Mouse (Mus musculus) limb, embryonic 11.5 days (tissue): ENCODE measurements at regions not wholly inside any gene's neighbourhood (a gene's known extent, or its start where the extent isn't known, plus 50 kb on each side); places are given as distances from the start of the nearest gene placed in this dataset.

Experiments
- ATAC-seq: fragments of 200-750 bp; cut with Nextera tagmentation; 2 replicates; pipeline ENCODE4 v1.8.0; 2017; ENCODE audit warnings: low read depth; ENCODE audit not compliant: insufficient number of reproducible peaks, low FRiP score, low TSS enrichment
- DNase-seq: peaks from one replicate; pipeline ENCODE4 v3.0.0-alpha.2; 2015; ENCODE audit warnings: low spot score
- H3K27ac ChIP-seq: fragments of 300-500 bp; sonication (generic); replicated peaks from 2 replicates; pipeline ENCODE4 v1.5.1; 2014; ENCODE audit warnings: low read depth, mild to moderate bottlenecking, low read length
- H3K27me3 ChIP-seq: fragments of 300-500 bp; sonication (generic); 2 replicates; pipeline ENCODE4 v1.6.1; 2014; ENCODE audit warnings: mild to moderate bottlenecking, low read length, mixed read lengths; ENCODE audit not compliant: control insufficient read depth, insufficient read depth
- H3K36me3 ChIP-seq: fragments of 300-500 bp; sonication (generic); 2 replicates; pipeline ENCODE4 v1.6.1; 2014; ENCODE audit warnings: mild to moderate bottlenecking, low read length, moderate library complexity, mixed read lengths; ENCODE audit not compliant: control insufficient read depth, insufficient read depth
- H3K4me1 ChIP-seq: fragments of 300-500 bp; sonication (generic); 2 replicates; pipeline ENCODE4 v1.6.1; 2014; ENCODE audit warnings: low read length, mixed read lengths; ENCODE audit not compliant: control insufficient read depth, insufficient read depth
- H3K4me2 ChIP-seq: fragments of 300-500 bp; sonication (generic); 2 replicates; pipeline ENCODE4 v1.6.1; 2014; ENCODE audit warnings: low read depth, mild to moderate bottlenecking, moderate library complexity; ENCODE audit not compliant: severe bottlenecking
- H3K4me3 ChIP-seq: fragments of 300-500 bp; sonication (generic); 2 replicates; pipeline ENCODE4 v1.5.1; 2014; ENCODE audit warnings: low read depth, low read length
- H3K9ac ChIP-seq: fragments of 300-500 bp; sonication (generic); 2 replicates; pipeline ENCODE4 v1.6.1; 2014; ENCODE audit warnings: mild to moderate bottlenecking, low read length
- H3K9me3 ChIP-seq: fragments of 300-500 bp; sonication (generic); 2 replicates; pipeline ENCODE4 v1.6.1; 2016; ENCODE audit warnings: low read length; ENCODE audit not compliant: control insufficient read depth
- WGBS: fragments of 180-500 bp; shearing (Covaris S2); extraction: QIAGEN DNeasy Blood & Tissue Kit; methylation state at CpG from one replicate; pipeline ENCODE4 v1.1.7; 2014; 5-methylcytosine and 5-hydroxymethylcytosine counted together

DNA sequence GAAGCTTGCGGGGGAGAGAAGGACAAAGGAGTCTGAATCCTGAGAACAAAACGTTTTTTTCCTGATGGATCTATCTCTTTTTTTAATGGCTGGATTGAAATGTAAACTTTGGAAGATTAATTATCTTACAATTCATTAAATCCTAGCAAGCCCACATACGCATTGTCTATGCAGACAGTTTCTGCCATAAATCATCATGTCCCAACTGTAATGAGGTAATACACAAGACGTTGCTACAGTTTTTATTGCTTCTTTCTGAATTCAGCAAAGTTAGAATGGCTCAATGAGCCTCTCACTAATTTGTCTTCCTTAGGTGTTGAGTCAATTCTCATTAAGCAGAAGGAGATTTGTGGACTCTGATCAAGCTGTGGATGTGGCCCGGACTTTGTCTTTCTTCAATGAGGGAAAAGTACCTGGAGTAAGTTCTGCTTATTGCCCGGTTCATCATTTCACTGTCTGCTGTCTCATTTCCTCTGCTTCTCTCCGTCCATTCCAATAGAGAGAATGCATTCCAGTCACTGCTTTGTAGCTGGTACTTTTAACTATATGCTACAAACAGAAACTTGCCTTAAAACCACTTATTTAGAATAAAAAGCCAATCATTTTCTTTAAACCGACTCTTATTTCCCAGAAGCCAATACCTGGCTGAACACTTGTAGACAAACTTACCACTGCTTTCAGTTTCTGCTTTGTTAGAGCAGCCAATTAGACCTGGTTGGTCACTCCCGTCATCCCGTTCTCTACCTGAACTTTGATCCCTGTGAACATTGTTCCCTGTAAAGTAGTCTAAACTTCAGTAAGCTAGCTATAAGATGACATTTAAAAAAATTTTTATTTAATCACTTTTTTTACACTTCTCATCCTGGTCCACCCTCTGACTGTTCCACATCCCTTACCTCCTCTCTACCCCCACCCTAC is 288.7 kb upstream of the C030005K15Rik start:
- WGBS: 64% methylated on average over 10 of the region's 10 CpGs
- no peak overlapping the region for H3K27ac ChIP-seq
- DNase-seq: no peak

DNA sequence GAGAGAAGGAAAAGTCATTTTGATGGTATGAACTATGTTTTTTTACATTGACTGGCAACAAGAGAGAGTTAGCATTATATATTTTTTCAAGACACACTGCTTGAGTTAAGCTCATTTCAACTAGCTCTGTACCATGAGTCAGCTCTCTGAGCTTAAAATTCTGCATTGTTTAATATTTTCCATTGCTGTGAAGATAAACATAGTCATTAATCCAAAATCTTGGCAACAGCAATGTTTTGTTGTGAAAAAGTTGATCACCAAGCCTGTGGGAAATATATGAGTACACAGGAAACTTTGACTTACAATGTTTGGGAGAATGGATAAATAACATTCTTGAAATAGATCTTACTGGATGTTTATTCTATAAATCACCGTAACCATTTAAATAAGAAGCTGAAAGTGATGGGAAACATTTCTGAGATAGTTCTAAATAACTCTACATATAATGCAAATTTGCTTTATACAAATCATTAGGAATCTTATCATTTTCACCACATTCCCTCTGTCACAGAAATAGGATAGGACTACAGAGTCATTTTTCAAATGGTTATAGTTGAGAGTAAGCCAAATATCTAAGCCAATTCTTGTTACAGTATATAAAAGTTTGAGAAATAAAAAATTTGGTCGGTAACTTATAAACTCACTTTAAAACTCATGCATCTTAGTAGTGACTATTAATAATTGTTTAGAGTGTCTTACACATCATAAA is 290.2 kb upstream of the C030005K15Rik start:
- Histone ChIP-seq H3K4me1 (no peaks in the 10 kb centered on the region), H3K9ac (no peak overlapping the region), H3K27ac (no peak overlapping the region), H3K27me3 (no peaks in the 10 kb centered on the region), H3K9me3 (no peaks in the 10 kb centered on the region), H3K36me3 (no peaks in the 10 kb centered on the region), H3K4me3 (no peak overlapping the region), H3K4me2 (no peak overlapping the region)
- WGBS: 96% methylated on average over 2 of the region's 2 CpGs
- ATAC-seq: no peak
- DNase-seq: no peak

More for the DNA sequence above, 288.7 kb upstream of the C030005K15Rik start:
- no peak overlapping the region for H3K4me2 ChIP-seq
- H3K4me1 ChIP-seq: no peaks in the 10 kb centered on the region
- ATAC-seq: no peak
- no peaks in the 10 kb centered on the region for H3K9me3 ChIP-seq
- H3K9ac ChIP-seq: no peak overlapping the region
- no peaks in the 10 kb centered on the region for H3K36me3 ChIP-seq
- H3K4me3 ChIP-seq: no peak overlapping the region
- no peaks in the 10 kb centered on the region for H3K27me3 ChIP-seq

DNA sequence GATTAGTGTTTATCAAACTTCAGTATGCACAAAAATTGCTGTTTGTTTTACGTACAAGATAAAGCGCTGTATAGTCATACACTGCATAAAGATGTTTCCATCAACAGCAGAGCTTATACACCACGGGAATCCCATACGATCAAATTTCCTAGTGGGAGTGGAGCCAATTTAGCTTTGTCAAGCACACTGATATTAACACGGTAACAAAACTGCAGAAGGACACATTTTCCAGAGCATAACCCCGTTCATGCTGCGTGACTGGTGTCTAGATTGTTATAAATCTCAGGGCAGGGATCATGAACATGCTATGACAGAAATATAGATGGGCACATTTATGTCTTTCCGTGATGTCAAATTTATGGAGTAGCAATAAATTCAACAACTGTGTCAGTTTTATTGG is 302.6 kb upstream of the C030005K15Rik start:
- ATAC-seq: no peak
- DNase-seq: no peak
- H3K27ac ChIP-seq: no peak overlapping the region
- H3K4me1 ChIP-seq: 0 out of 2 replicates have a peak, but pooled peaks cover 2% of the 10 kb centered on the region
- 54% methylated on average over 8 of the region's 8 CpGs for whole genome bisulfite sequencing
- no peaks in the 10 kb centered on the region for H3K27me3 ChIP-seq
- H3K9me3 ChIP-seq: no peaks in the 10 kb centered on the region
- no peak overlapping the region for H3K4me2 ChIP-seq
- H3K4me3 ChIP-seq: no peak overlapping the region
- no peaks in the 10 kb centered on the region for H3K36me3 ChIP-seq
- H3K9ac ChIP-seq: no peak overlapping the region

GRCm38 (mm10) chr10:98029621-98030020 is 303.1 kb upstream of the C030005K15Rik start:
- 0 out of 2 replicates have a peak, but pooled peaks cover 2% of the 10 kb centered on the region for H3K4me1 ChIP-seq
- H3K9me3 ChIP-seq: no peaks in the 10 kb centered on the region
- no peak overlapping the region for H3K4me3 ChIP-seq
- no peak overlapping the region for H3K4me2 ChIP-seq
- no peak overlapping the region for H3K9ac ChIP-seq
- no peaks in the 10 kb centered on the region for H3K36me3 ChIP-seq
- WGBS: 42% methylated on average over 3 of the region's 3 CpGs
- no peak for ATAC-seq
- DNase-seq: no peak
- H3K27me3 ChIP-seq: no peaks in the 10 kb centered on the region
- no peak overlapping the region for H3K27ac ChIP-seq

GRCm38 (mm10) chr10:98032661-98033060 is 306.1 kb upstream of the C030005K15Rik start:
- no peak for ATAC-seq
- Histone ChIP-seq H3K4me1 (0 out of 2 replicates have a peak, but pooled peaks cover 2% of the 10 kb centered on the region), H3K9me3 (no peaks in the 10 kb centered on the region), H3K9ac (no peak overlapping the region), H3K4me3 (no peak overlapping the region), H3K27ac (no peak overlapping the region), H3K4me2 (no peak overlapping the region), H3K27me3 (no peaks in the 10 kb centered on the region), H3K36me3 (no peaks in the 10 kb centered on the region)
- DNase-seq: no peak
- 95% methylated on average over 1 of the region's 1 CpGs for WGBS

DNA sequence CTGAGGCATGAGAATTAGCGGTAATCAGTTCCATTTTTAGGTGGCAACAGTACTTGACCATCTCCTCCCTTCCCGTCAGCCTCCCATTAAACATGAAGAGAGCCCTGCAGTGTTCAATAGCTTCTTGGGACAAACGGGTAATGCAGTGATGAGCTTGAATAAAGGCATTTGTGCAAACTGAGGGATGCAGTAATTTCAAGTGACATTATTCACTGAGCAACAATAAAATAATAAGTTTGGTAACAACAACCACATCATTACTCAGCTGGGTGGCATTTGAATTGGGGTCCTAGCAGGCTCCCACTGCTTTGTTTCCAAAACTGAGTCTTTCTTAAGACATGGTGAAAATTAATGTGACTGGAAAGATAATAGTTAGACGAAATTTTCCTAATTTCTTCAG is 315.2 kb upstream of the C030005K15Rik start:
- H3K36me3 ChIP-seq: no peaks in the 10 kb centered on the region
- H3K4me2 ChIP-seq: no peak overlapping the region
- DNase-seq (no peak), ATAC-seq (no peak)
- H3K27ac ChIP-seq: no peak overlapping the region
- no peaks in the 10 kb centered on the region for H3K9me3 ChIP-seq
- H3K4me3 ChIP-seq: no peak overlapping the region
- H3K27me3 ChIP-seq: no peaks in the 10 kb centered on the region
- H3K4me1 ChIP-seq: peaks cover 2% of the 10 kb centered on the region; the same call in 1 of the 2 replicates
- 49% methylated on average over 4 of the region's 4 CpGs for WGBS
- no peak overlapping the region for H3K9ac ChIP-seq

- H3K36me3 ChIP-seq: no peaks in the 10 kb centered on the region
- H3K9me3 ChIP-seq: no peaks in the 10 kb centered on the region
- H3K27ac ChIP-seq: no peak overlapping the region
- no peaks in the 10 kb centered on the region for H3K27me3 ChIP-seq
- no peak overlapping the region for H3K4me2 ChIP-seq
- DNase-seq (no peak), ATAC-seq (no peak)
- no peak overlapping the region for H3K9ac ChIP-seq
- WGBS: 83% methylated on average over 2 of the region's 2 CpGs
- H3K4me1 ChIP-seq: peaks cover 2% of the 10 kb centered on the region; the same call in 1 of the 2 replicates
- no peak overlapping the region for H3K4me3 ChIP-seq
These were observed 317.3 kb upstream of the C030005K15Rik start for GRCm38 (mm10) chr10:98043873-98044272.

- Histone ChIP-seq H3K27ac (no peak overlapping the region), H3K4me2 (no peak overlapping the region), H3K9ac (no peak overlapping the region), H3K27me3 (no peaks in the 10 kb centered on the region), H3K36me3 (no peaks in the 10 kb centered on the region), H3K4me1 (peaks cover 2% of the 10 kb centered on the region; the same call in 1 of the 2 replicates), H3K9me3 (no peaks in the 10 kb centered on the region), H3K4me3 (no peak overlapping the region)
- ATAC-seq: no peak
- DNase-seq: no peak
These were observed 318.0 kb upstream of the C030005K15Rik start for GRCm38 (mm10) chr10:98044579-98044978.
